Mouse (Mus musculus): Measurements from ENCODE around the gene Klhl33.

GRCm38 (mm10) chr14:50871284-50871683 lies 26.0 kb downstream of the Klhl33 start:
- no peak for TF ChIP-seq GATA2 (IDR thresholded peaks at IDR 0.05; ENCODE audit: borderline replicate concordance, low read depth, low read length)
- no peak for TF ChIP-seq CTCF (IDR thresholded peaks at IDR 0.05; ENCODE audit: low read depth, low read length)
- TF ChIP-seq GATA1 (IDR thresholded peaks at IDR 0.05; ENCODE audit: borderline replicate concordance, low read length): no peak

Data from G1E (cell line).